Comparison of ENCODE assay signal across 13 mouse cellular contexts in genomic region chr8:70846371-70847154, GRCm38 (mm10). TPM values are rescaled to one million over a fixed set of nuclear protein-coding genes. Genes with fewer than 3 reads are reported as not detected.
DNase-seq lines count a peak whose midpoint lies in the region; ATAC-seq and TF ChIP-seq lines count a peak whose summit lies in the region.
"Had no signal": no experiment of that assay in that cellular context is flagged by ENCODE, and none has a peak within 500 bp of the region (broad histone marks: within the 10 kb centered on the region; RNA-seq: fewer than 3 reads in every experiment).

No protein-coding gene starts in this region.

- H3K4me3 ChIP-seq in heart, embryonic 12.5 days, result no peak overlapping the region
- no peak overlapping the region for H3K4me3 ChIP-seq in neural tube, embryonic 13.5 days
- no peak overlapping the region for H3K4me3 ChIP-seq in bone marrow macrophage, adult 2 months (ENCODE audit: insufficient read depth, low read length)
- H3K4me3 ChIP-seq: hindbrain, embryonic 10.5 days had no signal

- no peak overlapping the region for H3K4me2 ChIP-seq in heart, embryonic 12.5 days
- H3K4me2 ChIP-seq in neural tube, embryonic 13.5 days, result no peak overlapping the region

- no peaks in the 10 kb centered on the region for H3K9me3 ChIP-seq in heart, embryonic 12.5 days (replicated peaks)
- no peaks in the 10 kb centered on the region for H3K9me3 ChIP-seq in neural tube, embryonic 13.5 days
- H3K9me3 ChIP-seq: hindbrain, embryonic 10.5 days had no signal

- H3K9ac ChIP-seq in heart, embryonic 12.5 days, result peak overlapping the region; percentile 18; the same call in 1 of the 2 replicates
- H3K9ac ChIP-seq in neural tube, embryonic 13.5 days, result 0 out of 2 replicates have a peak overlapping the region, but pooled peaks have one; percentile 31

- 0 out of 2 replicates have a peak, but pooled peaks have one; percentile 8 for TF ChIP-seq CTCF in bone marrow macrophage, adult 2 months (IDR thresholded peaks at IDR 0.05; ENCODE audit: low read depth, low read length)

- peaks cover 67% of the 10 kb centered on the region for H3K27me3 ChIP-seq in heart, embryonic 12.5 days (replicated peaks)
- 0 out of 2 replicates have a peak, but pooled peaks cover 2% of the 10 kb centered on the region for H3K27me3 ChIP-seq in neural tube, embryonic 13.5 days

- no peak overlapping the region for H3K27ac ChIP-seq in heart, embryonic 12.5 days (ENCODE audit: poor library complexity, severe bottlenecking)
- H3K27ac ChIP-seq in neural tube, embryonic 13.5 days (replicated peaks), result no peak overlapping the region
- H3K27ac ChIP-seq in bone marrow macrophage, adult 2 months (ENCODE audit: insufficient read depth, low read depth, low read length), result no peak overlapping the region
- H3K27ac ChIP-seq: hindbrain, embryonic 10.5 days had no signal

- no peaks in the 10 kb centered on the region for H3K36me3 ChIP-seq in heart, embryonic 12.5 days
- H3K36me3 ChIP-seq in neural tube, embryonic 13.5 days, result peaks cover 10% of the 10 kb centered on the region; the same call in 1 of the 2 replicates

- no peak for DNase-seq in heart, postnatal 4 days
- DNase-seq in neural tube, embryonic 10.5 days (ENCODE audit: extremely low spot score, low spot score), result no peak
- peak; percentile 74 for DNase-seq in thymus, postnatal 14 days
- no peak for DNase-seq in right cerebral cortex, postnatal 25 days
- no peak for DNase-seq in retina, embryonic 14.5 days (ENCODE audit: low spot score)
- DNase-seq: embryo, embryonic 11 days; heart, adult 18-20 months; kidney, postnatal 25 days had no signal

- no peaks in the 10 kb centered on the region for H3K4me1 ChIP-seq in heart, embryonic 12.5 days (replicated peaks)
- H3K4me1 ChIP-seq in neural tube, embryonic 13.5 days (replicated peaks), result peaks cover 3% of the 10 kb centered on the region; the same call in 1 of the 2 replicates
- H3K4me1 ChIP-seq in bone marrow macrophage, adult 2 months (ENCODE audit: control insufficient read depth, insufficient read depth, low read length), result no peaks in the 10 kb centered on the region

- WGBS in heart, embryonic 12.5 days, result 47% methylated on average over 15 of the region's 15 CpGs
- WGBS in neural tube, embryonic 13.5 days, result 57% methylated on average over 15 of the region's 15 CpGs

- TF ChIP-seq POLR2A in bone marrow macrophage, adult 2 months (IDR thresholded peaks at IDR 0.05; ENCODE audit: borderline replicate concordance, low read depth, low read length), result no peak

- ATAC-seq in heart, embryonic 12.5 days (ENCODE audit: insufficient number of reproducible peaks, low FRiP score), result no peak
- no peak for ATAC-seq in neural tube, embryonic 13.5 days (ENCODE audit: low read depth)
- ATAC-seq: midbrain, embryonic 16.5 days had no signal

RNA-seq across cellular contexts. Expression of gene Arrdc2, which starts 7.0 kb away (rescaled TPM):
- 2.5 and 2.7 TPM in 2 replicates for polyA plus RNA-seq in heart, embryonic 12.5 days (2016; fragmentation: Nextera tagmentation; extraction: Ambion mirVana)
- total RNA-seq in heart, postnatal 4 days (2021), result 1 to 10 TPM; 5.1 to 7.5 TPM
- polyA plus RNA-seq in neural tube, embryonic 13.5 days (2015; fragmentation: Nextera tagmentation; extraction: Ambion mirVana), result 7.8 TPM in 2 replicates
- polyA plus RNA-seq in bone marrow macrophage, adult 2 months (2012; ENCODE audit: insufficient read depth, insufficient read length, missing spikeins), result 27.8 and 29.7 TPM in 2 replicates

RNA-seq across cellular contexts. Expression of gene Kcnn1, which starts 16.5 kb away (rescaled TPM):
- polyA plus RNA-seq in heart, embryonic 12.5 days (2016; fragmentation: Nextera tagmentation; extraction: Ambion mirVana), result 1.7 and 1.8 TPM in 2 replicates
- total RNA-seq in heart, postnatal 4 days (2021), result 1 to 10 TPM; 2.5 to 3.0 TPM
- polyA plus RNA-seq in neural tube, embryonic 13.5 days (2015; fragmentation: Nextera tagmentation; extraction: Ambion mirVana), result 17.5 and 17.9 TPM in 2 replicates
- polyA plus RNA-seq in bone marrow macrophage, adult 2 months (2012; ENCODE audit: insufficient read depth, insufficient read length, missing spikeins), result 0.99 and 1.8 TPM in 2 replicates

RNA-seq across cellular contexts. Expression of gene Ccdc124, which starts 27.2 kb away (rescaled TPM):
- 81.8 and 87.0 TPM in 2 replicates for polyA plus RNA-seq in heart, embryonic 12.5 days (2016; fragmentation: Nextera tagmentation; extraction: Ambion mirVana)
- total RNA-seq in heart, postnatal 4 days (2021), result 10 to 100 TPM; 42.6 to 46.2 TPM
- polyA plus RNA-seq in neural tube, embryonic 13.5 days (2015; fragmentation: Nextera tagmentation; extraction: Ambion mirVana), result 148 and 156 TPM in 2 replicates
- polyA plus RNA-seq in bone marrow macrophage, adult 2 months (2012; ENCODE audit: insufficient read depth, insufficient read length, missing spikeins), result 35.6 and 39.9 TPM in 2 replicates

RNA-seq across cellular contexts. Expression of gene Il12rb1, which starts 38.3 kb away (rescaled TPM):
- polyA plus RNA-seq in heart, embryonic 12.5 days (2016; fragmentation: Nextera tagmentation; extraction: Ambion mirVana), result not detected in 2 replicates
- total RNA-seq in heart, postnatal 4 days (2021), result under 1 TPM in 1 of 2 experiments, not detected in 1; 0.12 TPM
- polyA plus RNA-seq in neural tube, embryonic 13.5 days (2015; fragmentation: Nextera tagmentation; extraction: Ambion mirVana), result not detected in 2 replicates
- 0.20 TPM in 1 of 2 replicates, not detected in the other for polyA plus RNA-seq in bone marrow macrophage, adult 2 months (2012; ENCODE audit: insufficient read depth, insufficient read length, missing spikeins)
- polyA plus RNA-seq: hindbrain, embryonic 10.5 days had no signal

RNA-seq across cellular contexts. Expression of gene Mast3, which starts 41.7 kb away (rescaled TPM):
- 7.2 and 8.1 TPM in 2 replicates for polyA plus RNA-seq in heart, embryonic 12.5 days (2016; fragmentation: Nextera tagmentation; extraction: Ambion mirVana)
- total RNA-seq in heart, postnatal 4 days (2021), result 1 to 10 TPM; 8.4 to 8.9 TPM
- polyA plus RNA-seq in neural tube, embryonic 13.5 days (2015; fragmentation: Nextera tagmentation; extraction: Ambion mirVana), result 15.8 and 17.6 TPM in 2 replicates
- polyA plus RNA-seq in bone marrow macrophage, adult 2 months (2012; ENCODE audit: insufficient read depth, insufficient read length, missing spikeins), result 57.7 and 59.6 TPM in 2 replicates
